Mouse (Mus musculus) MEL (cell line): ENCODE results near the gene Nme4. TPM values are rescaled to one million over a fixed set of nuclear protein-coding genes. Genes with fewer than 3 reads are reported as not detected.

Experiments
- DNase-seq: peaks from one replicate; pipeline ENCODE4 v3.0.0; 2011; ENCODE audit warnings: low read depth, low spot score
- H3K27ac ChIP-seq: 2 replicates; pipeline ENCODE4 v1.5.1; 2012; ENCODE audit warnings: low read depth, mild to moderate bottlenecking, control low read depth, low read length, moderate library complexity; ENCODE audit not compliant: control insufficient read depth
- H3K27me3 ChIP-seq, 2 experiments: fragments of 150-350 bp in 1 of 2; sonication (generic) in 1 of 2; 2 replicates each; pipeline ENCODE4 v1.6.1; 2012; ENCODE audit warnings: low read length in 2 of 2, mild to moderate bottlenecking in 2 of 2, improper control_type of control experiment in 1 of 2, moderate library complexity in 1 of 2; ENCODE audit not compliant: insufficient read depth in 2 of 2, control insufficient read depth in 1 of 2
- H3K36me3 ChIP-seq, 2 experiments: 2 replicates each; pipeline ENCODE4 v1.6.1; 2012 to 2014; ENCODE audit warnings: low read length in 2 of 2, improper control_type of control experiment in 1 of 2, inconsistent platforms in 1 of 2, mild to moderate bottlenecking in 1 of 2; ENCODE audit not compliant: insufficient read depth in 2 of 2, control insufficient read depth in 1 of 2
- H3K4me1 ChIP-seq, 2 experiments: fragments of 150-350 bp in 1 of 2; sonication (generic) in 1 of 2; 2 replicates each; pipeline ENCODE4 v1.6.1; 2012; ENCODE audit warnings: low read length in 2 of 2, improper control_type of control experiment in 1 of 2, mild to moderate bottlenecking in 1 of 2; ENCODE audit not compliant: insufficient read depth in 2 of 2, control insufficient read depth in 1 of 2
- H3K4me3 ChIP-seq, 2 experiments: fragments of 150-350 bp in 1 of 2; sonication (generic) in 1 of 2; 2 replicates each; pipeline ENCODE4 v1.5.1; 2012; ENCODE audit warnings: low read depth in 2 of 2, low read length in 2 of 2, mild to moderate bottlenecking in 2 of 2, moderate library complexity in 2 of 2, control low read depth in 1 of 2, improper control_type of control experiment in 1 of 2; ENCODE audit not compliant: control insufficient read depth in 1 of 2, insufficient read depth in 1 of 2
- H3K79me2 ChIP-seq: 2 replicates; pipeline ENCODE4 v1.6.1; 2012; ENCODE audit warnings: mild to moderate bottlenecking, low read length, moderate library complexity; ENCODE audit not compliant: control insufficient read depth, poor library complexity, insufficient read depth
- H3K9ac ChIP-seq: 2 replicates; pipeline ENCODE4 v1.6.1; 2012; ENCODE audit warnings: low read depth, mild to moderate bottlenecking, control low read depth, low read length, moderate library complexity; ENCODE audit not compliant: control insufficient read depth, poor library complexity, severe bottlenecking
- H3K9me3 ChIP-seq: fragments of 150-350 bp; sonication (generic); replicated peaks from 2 replicates; pipeline ENCODE4 v1.6.1; 2012; ENCODE audit warnings: mild to moderate bottlenecking, low read length, improper control_type of control experiment, moderate library complexity; ENCODE audit not compliant: insufficient read depth
- BHLHE40 ChIP-seq: IDR thresholded peaks from 2 replicates; pipeline ENCODE4 v1.6.1; 2012; ENCODE audit warnings: low read depth, mild to moderate bottlenecking, inconsistent platforms, low read length, improper control_type of control experiment, borderline replicate concordance
- CHD1 ChIP-seq: IDR thresholded peaks from 2 replicates; pipeline ENCODE4 v1.6.1; 2012; ENCODE audit warnings: low read depth, mild to moderate bottlenecking, inconsistent platforms, low read length, improper control_type of control experiment
- CHD2 ChIP-seq: IDR thresholded peaks from 2 replicates; pipeline ENCODE4 v1.6.1; 2011; ENCODE audit warnings: low read length, improper control_type of control experiment
- CTCF ChIP-seq, 3 experiments: IDR thresholded peaks in 2 of 3; conservative IDR thresholded peaks in 1 of 3; 2 replicates each; pipeline ENCODE4 v1.5.1; 2011 to 2012; ENCODE audit warnings: low read length in 3 of 3, low read depth in 2 of 3, mild to moderate bottlenecking in 2 of 3, improper control_type of control experiment in 1 of 3, inconsistent platforms in 1 of 3, mixed read lengths in 1 of 3, moderate library complexity in 1 of 3; ENCODE audit not compliant: control insufficient read depth in 1 of 3, insufficient read depth in 1 of 3, poor library complexity in 1 of 3, severe bottlenecking in 1 of 3
- E2F4 ChIP-seq: IDR thresholded peaks from 2 replicates; pipeline ENCODE4 v1.6.1; 2011; ENCODE audit warnings: low read depth, low read length, improper control_type of control experiment, borderline replicate concordance
- ELF1 ChIP-seq: IDR thresholded peaks from 2 replicates; pipeline ENCODE4 v1.6.1; 2014; ENCODE audit warnings: low read depth, mild to moderate bottlenecking, inconsistent platforms, low read length, improper control_type of control experiment, moderate library complexity
- EP300 ChIP-seq, 2 experiments: IDR thresholded peaks; 2 replicates each; pipeline ENCODE4 v1.6.1; 2011; ENCODE audit warnings: improper control_type of control experiment in 2 of 2, low read length in 2 of 2, low read depth in 1 of 2, mild to moderate bottlenecking in 1 of 2
- GABPA ChIP-seq: IDR thresholded peaks from 2 replicates; pipeline ENCODE4 v1.6.1; 2012; ENCODE audit warnings: low read depth, mild to moderate bottlenecking, inconsistent platforms, low read length, improper control_type of control experiment, moderate library complexity
- GATA1 ChIP-seq: IDR thresholded peaks from 2 replicates; pipeline ENCODE4 v1.6.1; 2011; ENCODE audit warnings: low read depth, low read length, improper control_type of control experiment
- HCFC1 ChIP-seq: IDR thresholded peaks from 2 replicates; pipeline ENCODE4 v1.6.1; 2012; ENCODE audit warnings: low read depth, mild to moderate bottlenecking, inconsistent platforms, low read length, improper control_type of control experiment, moderate library complexity
- JUND ChIP-seq: IDR thresholded peaks from 2 replicates; pipeline ENCODE4 v1.6.1; 2011; ENCODE audit warnings: low read depth, mild to moderate bottlenecking, improper control_type of control experiment, low read length
- KAT2A ChIP-seq: conservative IDR thresholded peaks from 2 replicates; pipeline ENCODE4 v1.6.1; 2012; ENCODE audit warnings: low read depth, low read length, improper control_type of control experiment, inconsistent platforms
- MAFK ChIP-seq: IDR thresholded peaks from 2 replicates; pipeline ENCODE4 v1.6.1; 2011; ENCODE audit warnings: low read depth, mild to moderate bottlenecking, low read length, improper control_type of control experiment, borderline replicate concordance
- MAX ChIP-seq: IDR thresholded peaks from 2 replicates; pipeline ENCODE4 v1.6.1; 2011; ENCODE audit warnings: low read length, improper control_type of control experiment
- MAZ ChIP-seq: IDR thresholded peaks from 2 replicates; pipeline ENCODE4 v1.6.1; 2012; ENCODE audit warnings: low read depth, mild to moderate bottlenecking, inconsistent platforms, low read length, improper control_type of control experiment
- MXI1 ChIP-seq: IDR thresholded peaks from 2 replicates; pipeline ENCODE4 v1.6.1; 2011; ENCODE audit warnings: mild to moderate bottlenecking, low read depth, low read length, improper control_type of control experiment
- MYB ChIP-seq: IDR thresholded peaks from 2 replicates; pipeline ENCODE4 v1.6.1; 2011; ENCODE audit warnings: mild to moderate bottlenecking, low read depth, low read length, improper control_type of control experiment
- MYC ChIP-seq: IDR thresholded peaks from 2 replicates; pipeline ENCODE4 v1.6.1; 2011; ENCODE audit warnings: low read depth, mild to moderate bottlenecking, low read length, improper control_type of control experiment, moderate library complexity
- NELFE ChIP-seq: IDR thresholded peaks from 2 replicates; pipeline ENCODE4 v1.6.1; 2011; ENCODE audit warnings: low read depth, low read length, improper control_type of control experiment
- NRF1 ChIP-seq: IDR thresholded peaks from 2 replicates; pipeline ENCODE4 v1.6.1; 2014; ENCODE audit warnings: low read depth, mild to moderate bottlenecking, inconsistent platforms, low read length, improper control_type of control experiment, moderate library complexity; ENCODE audit not compliant: poor library complexity, insufficient read depth, severe bottlenecking
- POLR2A ChIP-seq, 2 experiments: IDR thresholded peaks; 2 replicates each; pipeline ENCODE4 v1.6.1; 2011 to 2012; ENCODE audit warnings: low read length in 2 of 2, mild to moderate bottlenecking in 2 of 2, control low read depth in 1 of 2, improper control_type of control experiment in 1 of 2, low read depth in 1 of 2, moderate library complexity in 1 of 2; ENCODE audit not compliant: control insufficient read depth in 1 of 2, insufficient read depth in 1 of 2, poor library complexity in 1 of 2
- POLR2AphosphoS2 ChIP-seq: IDR thresholded peaks from 2 replicates; pipeline ENCODE4 v1.6.1; 2011; ENCODE audit warnings: low read length, improper control_type of control experiment
- POLR2AphosphoS5 ChIP-seq: IDR thresholded peaks from 2 replicates; pipeline ENCODE4 v1.6.1; 2012; ENCODE audit warnings: low read depth, borderline replicate concordance, mild to moderate bottlenecking, inconsistent platforms, low read length, moderate library complexity, mixed read lengths
- RAD21 ChIP-seq: IDR thresholded peaks from 2 replicates; pipeline ENCODE4 v1.6.1; 2011; ENCODE audit warnings: mild to moderate bottlenecking, low read depth, low read length, improper control_type of control experiment
- RCOR1 ChIP-seq: IDR thresholded peaks from 2 replicates; pipeline ENCODE4 v1.6.1; 2012; ENCODE audit warnings: low read depth, mild to moderate bottlenecking, inconsistent platforms, low read length, improper control_type of control experiment
- SIN3A ChIP-seq: IDR thresholded peaks from 2 replicates; pipeline ENCODE4 v1.6.1; 2012; ENCODE audit warnings: low read length, improper control_type of control experiment, inconsistent platforms
- SMC3 ChIP-seq: IDR thresholded peaks from 2 replicates; pipeline ENCODE4 v1.6.1; 2011; ENCODE audit warnings: low read depth, low read length, improper control_type of control experiment
- TAL1 ChIP-seq: IDR thresholded peaks from 2 replicates; pipeline ENCODE4 v1.6.1; 2012; ENCODE audit warnings: mild to moderate bottlenecking, inconsistent platforms, low read length, moderate library complexity, mixed read lengths
- TBP ChIP-seq: IDR thresholded peaks from 2 replicates; pipeline ENCODE4 v1.8.0; 2011; ENCODE audit warnings: low read depth, low read length, improper control_type of control experiment
- TCF12 ChIP-seq: IDR thresholded peaks from 2 replicates; pipeline ENCODE4 v1.6.1; 2014; ENCODE audit warnings: low read depth, mild to moderate bottlenecking, inconsistent platforms, low read length, improper control_type of control experiment, moderate library complexity
- UBTF ChIP-seq: IDR thresholded peaks from 2 replicates; pipeline ENCODE4 v1.6.1; 2012; ENCODE audit warnings: low read depth, mild to moderate bottlenecking, inconsistent platforms, low read length, improper control_type of control experiment, moderate library complexity, borderline replicate concordance; ENCODE audit not compliant: insufficient read depth
- USF1 ChIP-seq: IDR thresholded peaks from 2 replicates; pipeline ENCODE4 v1.6.1; 2014; ENCODE audit warnings: low read depth, mild to moderate bottlenecking, inconsistent platforms, low read length, improper control_type of control experiment, moderate library complexity
- USF2 ChIP-seq, 2 experiments: IDR thresholded peaks; 2 replicates each; pipeline ENCODE4 v1.6.1; 2011 to 2012; ENCODE audit warnings: improper control_type of control experiment in 2 of 2, low read length in 2 of 2, borderline replicate concordance in 1 of 2, inconsistent platforms in 1 of 2, low read depth in 1 of 2, mild to moderate bottlenecking in 1 of 2; ENCODE audit not compliant: insufficient read depth in 1 of 2
- ZC3H11A ChIP-seq: IDR thresholded peaks from 2 replicates; pipeline ENCODE4 v1.6.1; 2012; ENCODE audit warnings: low read depth, mild to moderate bottlenecking, inconsistent platforms, low read length, improper control_type of control experiment
- ZKSCAN1 ChIP-seq: IDR thresholded peaks from 2 replicates; pipeline ENCODE4 v1.6.1; 2012; ENCODE audit warnings: low read depth, mild to moderate bottlenecking, inconsistent platforms, low read length, improper control_type of control experiment, moderate library complexity
- ZMIZ1 ChIP-seq: IDR thresholded peaks from 2 replicates; pipeline ENCODE4 v1.6.1; 2012; ENCODE audit warnings: low read depth, mild to moderate bottlenecking, inconsistent platforms, low read length, improper control_type of control experiment, moderate library complexity
- ZNF384 ChIP-seq: IDR thresholded peaks from 2 replicates; pipeline ENCODE4 v1.6.1; 2012; ENCODE audit warnings: low read depth, mild to moderate bottlenecking, inconsistent platforms, low read length, improper control_type of control experiment
- polyA plus RNA-seq, 2 experiments: library from polyadenylated mRNA; stranded (reverse) in 1 of 2; unstranded in 1 of 2; fragments of >175 nt in 1 of 2; fragments of >200 nt in 1 of 2; gene quantifications; 2 replicates each; pipeline versions ENCODE4 v1.2.1 to v1.2.4; 2012; ENCODE audit warnings: low replicate concordance in 2 of 2, low read depth in 1 of 2; ENCODE audit not compliant: insufficient read length in 2 of 2, insufficient read depth in 1 of 2, missing spikeins in 1 of 2
- total RNA-seq: library from RNA; depleted of rRNA; stranded (reverse); fragments of 300-350 nt; gene quantifications from 2 replicates; pipeline ENCODE4 v1.2.3, GENCODE M21; 2012

The Nme4 gene
- total and polyA plus RNA-seq, 3 experiments, result 115 to 430 (median 125) TPM

DNA sequence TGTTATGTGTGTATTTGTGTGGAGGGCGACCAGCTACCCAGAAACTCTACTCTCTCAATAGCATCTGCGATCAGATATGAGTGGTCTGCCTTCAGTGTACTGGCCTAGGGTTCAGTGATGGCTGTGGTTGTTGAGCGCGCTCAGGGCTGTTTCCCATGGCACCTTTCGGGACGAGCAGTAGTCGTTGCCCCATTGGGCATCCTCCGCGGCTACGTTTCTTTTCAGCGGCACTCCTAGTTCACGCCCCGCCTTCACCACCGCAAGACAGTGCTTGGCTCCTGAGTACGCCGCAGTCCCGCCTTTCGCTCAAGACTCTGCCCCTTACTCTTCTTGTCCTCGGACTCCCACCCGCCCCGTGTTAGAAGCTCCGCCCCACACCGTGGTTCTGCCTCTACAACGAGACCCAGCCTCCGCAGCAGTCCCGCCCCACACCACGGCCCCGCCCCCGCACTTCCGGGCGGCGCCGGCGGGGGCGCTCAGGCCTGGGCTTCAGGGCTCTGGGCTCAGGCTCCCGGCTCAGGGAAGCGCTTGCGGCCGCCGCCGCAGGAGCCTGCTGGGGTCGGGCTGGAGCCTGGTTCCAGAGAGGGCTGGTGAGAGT lies 42.9 kb upstream of the Nme4 start, which contains the start of gene Axin1:
Gene Axin1 (plus strand): TSS at position 450 of the 598 bp plus-strand sequence.
- Histone ChIP-seq H3K4me1 (peaks cover 4 to 8% of the 10 kb centered on the region in 2 experiments), H3K27ac (peak within 1 kb of the TSS; percentile 72)
- peak; percentile 76; the same call in 1 of the 2 replicates for TF ChIP-seq POLR2AphosphoS2
- 0 out of 4 replicates have a peak, but pooled peaks of 1 of the 2 experiments have one; percentile 12 for TF ChIP-seq EP300 (IDR thresholded peaks at IDR 0.05; ENCODE audit: low read depth in 1 of 2, low read length in 2 of 2)
- TF ChIP-seq USF1, result no peak
- no peak for TF ChIP-seq JUND
- TF ChIP-seq SIN3A, result peak; percentile 55
- TF ChIP-seq CHD2, result no peak
- no peak for TF ChIP-seq ZKSCAN1
- TF ChIP-seq GATA1, result peak; percentile 81
- peak in 2 of 3 experiments; percentile 30; a peak in 4 of 6 replicates for TF ChIP-seq CTCF (IDR thresholded peaks at IDR 0.05 in 2 of 3, conservative IDR thresholded peaks at IDR 0.05 in 1 of 3; ENCODE audit: control insufficient read depth in 1 of 3, insufficient read depth in 1 of 3, low read depth in 2 of 3, low read length in 3 of 3, poor library complexity in 1 of 3, severe bottlenecking in 1 of 3)
- TF ChIP-seq TCF12, result 0 out of 2 replicates have a peak, but pooled peaks have one; percentile 4
- TF ChIP-seq MAZ, result peak; percentile 85; the same call in 1 of the 2 replicates
- peak; percentile 86 for TF ChIP-seq MAX
- no peak for TF ChIP-seq GABPA
- TF ChIP-seq RCOR1, result no peak
- 0 out of 2 replicates have a peak, but pooled peaks have one; percentile 2 for TF ChIP-seq NRF1
- TF ChIP-seq ELF1, result peak; percentile 88
- no peak for TF ChIP-seq TAL1
- peak; percentile 59 to 87 for TF ChIP-seq POLR2A (IDR thresholded peaks at IDR 0.05; ENCODE audit: control insufficient read depth in 1 of 2, insufficient read depth in 1 of 2, low read depth in 1 of 2, low read length in 2 of 2, poor library complexity in 1 of 2)
- no peak for TF ChIP-seq MYC
- TF ChIP-seq USF2 (IDR thresholded peaks at IDR 0.05; ENCODE audit: borderline replicate concordance in 1 of 2, insufficient read depth in 1 of 2, low read depth in 1 of 2, low read length in 2 of 2), result no peak
- peak; percentile 66; the same call in 1 of the 2 replicates for TF ChIP-seq E2F4
- no peak for TF ChIP-seq MAFK
- no peak for TF ChIP-seq BHLHE40
- no peak for TF ChIP-seq UBTF
- TF ChIP-seq TBP, result peak; percentile 78
- TF ChIP-seq HCFC1, result peak; percentile 68; the same call in 1 of the 2 replicates
- TF ChIP-seq MXI1, result peak; percentile 61
- no peak for TF ChIP-seq ZC3H11A
- TF ChIP-seq MYB, result no peak
- no peak for TF ChIP-seq SMC3
- TF ChIP-seq RAD21, result no peak
- TF ChIP-seq NELFE, result peak; percentile 83
- TF ChIP-seq CHD1, result no peak
- TF ChIP-seq ZNF384, result no peak
- TF ChIP-seq KAT2A, result no peak; the same call in 1 of the 2 replicates
- no peak for TF ChIP-seq POLR2AphosphoS5
- TF ChIP-seq ZMIZ1, result peak; percentile 72; the same call in 1 of the 2 replicates

More for the DNA sequence above, 42.9 kb upstream of the Nme4 start, which contains the start of gene Axin1:
- H3K9ac ChIP-seq, result peak within 1 kb of the TSS; percentile 90
- H3K79me2 ChIP-seq, result peaks cover 44% of the 10 kb centered on the region
- no peaks in the 10 kb centered on the region for H3K27me3 ChIP-seq
- DNase-seq, result peak; percentile 99
- peak within 1 kb of the TSS; percentile 94 to 97 for H3K4me3 ChIP-seq
- peaks cover 2 to 13% of the 10 kb centered on the region in 2 experiments for H3K36me3 ChIP-seq
- no peaks in the 10 kb centered on the region for H3K9me3 ChIP-seq
